Mouse (Mus musculus): Measurements from ENCODE around the gene Map2k2. TPM values are rescaled to one million over a fixed set of nuclear protein-coding genes. Genes with fewer than 3 reads are reported as not detected.
A peak's percentile ranks its signal among the peaks of the same experiment; 100 is the strongest.
"Not testable (repeated sequence)": the region's sequence is repeated elsewhere in the genome, so short reads cannot be mapped to it uniquely, and the experiment has no call there.

Gene Map2k2
- total RNA-seq, 2 experiments from 2014 or later, result 134 to 141 TPM

GRCm38 (mm10) chr10:81177491-81177925, 71.8 kb downstream of the Map2k2 start:
- DNase-seq, result peak; percentile 59

GRCm38 (mm10) chr10:81177958-81178712, 72.4 kb downstream of the Map2k2 start:
- peak; percentile 36 for DNase-seq

GRCm38 (mm10) chr10:81178927-81179326, 73.2 kb downstream of the Map2k2 start:
- no peak for DNase-seq

- no peak for DNase-seq
Observed at GRCm38 (mm10) chr10:81179451-81180342, 74.0 kb downstream of the Map2k2 start.

GRCm38 (mm10) chr10:81180946-81181345, 75.2 kb downstream of the Map2k2 start:
- no peak for DNase-seq

GRCm38 (mm10) chr10:81181860-81182259, 76.1 kb downstream of the Map2k2 start:
- not testable (repeated sequence) for DNase-seq

GRCm38 (mm10) chr10:81182336-81183333, 76.9 kb downstream of the Map2k2 start, which contains the start of gene Dapk3:
TSS of gene Dapk3 (plus strand) at chr10:81183005.
- peak; percentile 96 for DNase-seq

Small RNAs within 50 kb of the gene (microRNA-seq; reads per million reads assigned to microRNA genes)
- gene Mir5615-1, result 0 reads per million in 2 experiments
- 0 reads per million in 2 experiments for gene Mir5615-2

Other genes with a start within 250 kb of the Map2k2 start
- gene Tmprss9, start 234.1 kb upstream of the Map2k2 start, total RNA-seq (2021), result not detected
- gene Timm13, start 204.9 kb upstream of the Map2k2 start, total RNA-seq (2021), result 100 to 1,000 TPM; 162 to 169 TPM
- gene Lmnb2, start 187.7 kb upstream of the Map2k2 start, total RNA-seq (2021), result 10 to 100 TPM; 15.5 to 17.2 TPM
- gene Gadd45b, start 175.8 kb upstream of the Map2k2 start, total RNA-seq (2021), result 1 to 10 TPM; 6.4 to 9.5 TPM
- under 1 TPM; 0.38 to 0.47 TPM for gene Gng7, start 91.0 kb upstream of the Map2k2 start, total RNA-seq (2021)
- not detected for gene Diras1, start 80.3 kb upstream of the Map2k2 start, total RNA-seq (2021)
- gene Slc39a3, start 68.5 kb upstream of the Map2k2 start, total RNA-seq (2021), result 1 to 10 TPM; 7.6 to 7.8 TPM
- gene Sgta, start 45.7 kb upstream of the Map2k2 start, total RNA-seq (2021), result 100 to 1,000 TPM; 102 to 103 TPM
- gene Thop1, start 35.9 kb upstream of the Map2k2 start, total RNA-seq (2021), result 10 to 100 TPM; 14.5 to 15.5 TPM
- 1 to 10 TPM; 1.8 to 2.3 TPM for gene Creb3l3, start 7.0 kb upstream of the Map2k2 start, total RNA-seq (2021)
- 10 to 100 TPM; 37.0 to 43.0 TPM for gene Zbtb7a, start 29.3 kb downstream of the Map2k2 start, total RNA-seq (2021)
- 10 to 100 TPM; 17.5 to 18.6 TPM for gene Pias4, start 62.0 kb downstream of the Map2k2 start, total RNA-seq (2021)
- 1,000 to 10,000 TPM; 1,326 to 1,351 TPM for gene Eef2, start 70.7 kb downstream of the Map2k2 start, total RNA-seq (2021)
- gene Dapk3, start 77.1 kb downstream of the Map2k2 start, total RNA-seq (2021), result 10 to 100 TPM; 41.9 to 45.7 TPM
- gene 4930442H23Rik, start 77.9 kb downstream of the Map2k2 start, total RNA-seq (2021), result not detected
- gene Nmrk2, start 96.1 kb downstream of the Map2k2 start, total RNA-seq (2021), result 10 to 100 TPM; 44.1 to 74.9 TPM
- under 1 TPM; 0.23 to 0.24 TPM for gene Atcay, start 124.9 kb downstream of the Map2k2 start, total RNA-seq (2021)
- gene Zfr2, start 127.2 kb downstream of the Map2k2 start, total RNA-seq (2021), result 1 to 10 TPM; 4.2 to 5.5 TPM
- gene Matk, start 147.0 kb downstream of the Map2k2 start, total RNA-seq (2021), result under 1 TPM; 0.21 to 0.56 TPM
- 100 to 1,000 TPM; 118 to 125 TPM for gene Mrpl54, start 161.0 kb downstream of the Map2k2 start, total RNA-seq (2021)
- 10 to 100 TPM; 49.0 to 53.0 TPM for gene Apba3, start 161.0 kb downstream of the Map2k2 start, total RNA-seq (2021)
- under 1 TPM in 1 of 2 experiments, not detected in 1; 0.50 TPM for gene Tjp3, start 185.7 kb downstream of the Map2k2 start, total RNA-seq (2021)
- 10 to 100 TPM; 52.0 to 55.4 TPM for gene Pip5k1c, start 187.0 kb downstream of the Map2k2 start, total RNA-seq (2021)
- 10 to 100 TPM; 20.7 to 21.0 TPM for gene Cactin, start 215.2 kb downstream of the Map2k2 start, total RNA-seq (2021)
- 1 to 10 TPM; 5.5 to 5.6 TPM for gene Tbxa2r, start 222.8 kb downstream of the Map2k2 start, total RNA-seq (2021)
- gene Gipc3, start 237.4 kb downstream of the Map2k2 start, total RNA-seq (2021), result 1 to 10 TPM; 2.2 to 3.3 TPM
- 100 to 1,000 TPM; 107 to 113 TPM for gene Hmg20b, start 244.6 kb downstream of the Map2k2 start, total RNA-seq (2021)